In genomic region chr11:98796515-98797216, GRCm38 (mm10) we compare ENCODE assay signal across 8 mouse cellular contexts. TPM values are rescaled to one million over a fixed set of nuclear protein-coding genes. Genes with fewer than 3 reads are reported as not detected.
DNase-seq lines count a peak whose midpoint lies in the region; ATAC-seq and TF ChIP-seq lines count a peak whose summit lies in the region.

No protein-coding gene starts in this region.

- peak overlapping the region; percentile 81 for H3K4me2 ChIP-seq in heart, embryonic 16.5 days (ENCODE audit: low read depth, low read length)
- H3K4me2 ChIP-seq in liver, postnatal 0 days (ENCODE audit: low read depth, low read length) = peak overlapping the region; percentile 96
- peak overlapping the region; percentile 94 for H3K4me2 ChIP-seq in neural tube, embryonic 15.5 days

- 1% methylated on average over 23 of the region's 23 CpGs for WGBS in heart, embryonic 16.5 days
- 3% methylated on average over 23 of the region's 23 CpGs for WGBS in liver, postnatal 0 days (ENCODE audit: insufficient replicate concordance)
- WGBS in neural tube, embryonic 15.5 days = 3% methylated on average over 23 of the region's 23 CpGs

- peaks cover 41% of the 10 kb centered on the region for H3K4me1 ChIP-seq in E14TG2a.4 (replicated peaks; ENCODE audit: low read depth, low read length)
- H3K4me1 ChIP-seq in heart, embryonic 16.5 days (ENCODE audit: control insufficient read depth, insufficient read depth, low read length) = peaks cover 22% of the 10 kb centered on the region
- peaks cover 24% of the 10 kb centered on the region for H3K4me1 ChIP-seq in liver, postnatal 0 days (ENCODE audit: insufficient read depth)
- peaks cover 45% of the 10 kb centered on the region for H3K4me1 ChIP-seq in neural tube, embryonic 15.5 days

- H3K36me3 ChIP-seq in E14TG2a.4 (ENCODE audit: insufficient read depth, low read length) = peaks cover 41% of the 10 kb centered on the region
- peaks cover 24% of the 10 kb centered on the region for H3K36me3 ChIP-seq in heart, embryonic 16.5 days (ENCODE audit: control insufficient read depth, insufficient read depth)
- H3K36me3 ChIP-seq in liver, postnatal 0 days (replicated peaks; ENCODE audit: insufficient read depth, low read length) = peaks cover 23% of the 10 kb centered on the region
- H3K36me3 ChIP-seq in neural tube, embryonic 15.5 days = peaks cover 25% of the 10 kb centered on the region

- H3K9ac ChIP-seq in heart, embryonic 16.5 days (ENCODE audit: low read length) = peak overlapping the region; percentile 100
- peak overlapping the region; percentile 99 for H3K9ac ChIP-seq in liver, postnatal 0 days (replicated peaks)
- peak overlapping the region; percentile 90 for H3K9ac ChIP-seq in neural tube, embryonic 15.5 days (replicated peaks)

- peaks cover 31% of the 10 kb centered on the region for H3K9me3 ChIP-seq in E14TG2a.4 (ENCODE audit: low read length)
- no peaks in the 10 kb centered on the region for H3K9me3 ChIP-seq in heart, embryonic 16.5 days (replicated peaks; ENCODE audit: control insufficient read depth, low read length)
- H3K9me3 ChIP-seq in liver, postnatal 0 days (ENCODE audit: low read length) = no peaks in the 10 kb centered on the region
- no peaks in the 10 kb centered on the region for H3K9me3 ChIP-seq in neural tube, embryonic 15.5 days (replicated peaks)

- ATAC-seq in erythroid progenitor cell, adult 5-6 weeks (replicated peaks; ENCODE audit: low FRiP score, poor library complexity, severe bottlenecking) = peak; percentile 9; the same call in 1 of the 2 replicates
- peak; percentile 12; the same call in 1 of the 2 replicates for ATAC-seq in heart, embryonic 16.5 days (replicated peaks; ENCODE audit: extremely low read depth, insufficient read depth, low FRiP score)
- ATAC-seq in liver, postnatal 0 days = 0 out of 2 replicates have a peak, but pooled peaks have one; percentile 5
- peak; percentile 63 for ATAC-seq in neural tube, embryonic 15.5 days (ENCODE audit: low FRiP score)

- peaks cover 21% of the 10 kb centered on the region for H3K27me3 ChIP-seq in E14TG2a.4 (ENCODE audit: insufficient read depth, low read length)
- H3K27me3 ChIP-seq in heart, embryonic 16.5 days (ENCODE audit: control insufficient read depth, insufficient read depth, low read length) = no peaks in the 10 kb centered on the region
- no peaks in the 10 kb centered on the region for H3K27me3 ChIP-seq in liver, postnatal 0 days (ENCODE audit: insufficient read depth, low read length)
- H3K27me3 ChIP-seq in neural tube, embryonic 15.5 days (replicated peaks) = no peaks in the 10 kb centered on the region

- DNase-seq in adrenal gland, postnatal 25 days = peak; percentile 75
- peak; percentile 75 for DNase-seq in kidney, postnatal 14 days
- peak; percentile 75 for DNase-seq in liver, postnatal 0 days
- peak; percentile 36 to 48 for DNase-seq in urinary bladder, postnatal 36 days (ENCODE audit: low spot score in 2 of 2)

- no peak for TF ChIP-seq EP300 in liver, postnatal 0 days (IDR thresholded peaks at IDR 0.05; ENCODE audit: low read depth)

- no peak for TF ChIP-seq CTCF in E14TG2a.4 (conservative IDR thresholded peaks at IDR 0.05; ENCODE audit: low read length)
- no peak for TF ChIP-seq CTCF in liver, postnatal 0 days (IDR thresholded peaks at IDR 0.05; ENCODE audit: low read depth)

- peak overlapping the region; percentile 91 for H3K4me3 ChIP-seq in E14TG2a.4 (replicated peaks; ENCODE audit: low read length)
- peak overlapping the region; percentile 100 for H3K4me3 ChIP-seq in heart, embryonic 16.5 days (ENCODE audit: low read length)
- H3K4me3 ChIP-seq in liver, postnatal 0 days (ENCODE audit: low read depth, low read length) = peak overlapping the region; percentile 99
- H3K4me3 ChIP-seq in neural tube, embryonic 15.5 days (replicated peaks) = peak overlapping the region; percentile 71

- peak overlapping the region; percentile 100 for H3K27ac ChIP-seq in heart, embryonic 16.5 days (ENCODE audit: low read length)
- H3K27ac ChIP-seq in liver, postnatal 0 days (ENCODE audit: low read depth) = peak overlapping the region; percentile 99
- H3K27ac ChIP-seq in neural tube, embryonic 15.5 days (replicated peaks) = peak overlapping the region; percentile 100

RNA-seq across cellular contexts. Expression of gene Msl1, which starts 1.4 kb away (rescaled TPM):
- 109 and 113 TPM in 2 replicates for total RNA-seq in adrenal gland, postnatal 25 days (2021)
- total RNA-seq in erythroid progenitor cell, adult 5-6 weeks (2015; ENCODE audit: low replicate concordance) = 43.6 and 44.7 TPM in 2 replicates
- 29.5 and 35.5 TPM in 2 replicates for total RNA-seq in erythroid progenitor cell, adult 5-6 weeks (2017; ENCODE audit: low replicate concordance)
- polyA plus RNA-seq in heart, embryonic 16.5 days (2015; fragmentation: Nextera tagmentation; extraction: Ambion mirVana) = 15.2 and 15.5 TPM in 2 replicates
- 5.4 and 6.5 TPM in 2 replicates for polyA plus RNA-seq in liver, postnatal 0 days (2015; fragmentation: Nextera tagmentation; extraction: Ambion mirVana)
- 27.5 and 30.1 TPM in 2 replicates for polyA plus RNA-seq in neural tube, embryonic 15.5 days (2015; fragmentation: Nextera tagmentation; extraction: Ambion mirVana)

RNA-seq across cellular contexts. Expression of gene Casc3, which starts 8.0 kb away (rescaled TPM):
- total RNA-seq in adrenal gland, postnatal 25 days (2021) = 37.2 and 41.5 TPM in 2 replicates
- 41.8 and 60.4 TPM in 2 replicates for total RNA-seq in erythroid progenitor cell, adult 5-6 weeks (2015; ENCODE audit: low replicate concordance)
- 59.2 and 92.7 TPM in 2 replicates for total RNA-seq in erythroid progenitor cell, adult 5-6 weeks (2017; ENCODE audit: low replicate concordance)
- polyA plus RNA-seq in heart, embryonic 16.5 days (2015; fragmentation: Nextera tagmentation; extraction: Ambion mirVana) = 23.4 and 24.0 TPM in 2 replicates
- polyA plus RNA-seq in liver, postnatal 0 days (2015; fragmentation: Nextera tagmentation; extraction: Ambion mirVana) = 6.7 and 7.0 TPM in 2 replicates
- 44.3 and 46.8 TPM in 2 replicates for polyA plus RNA-seq in neural tube, embryonic 15.5 days (2015; fragmentation: Nextera tagmentation; extraction: Ambion mirVana)

RNA-seq across cellular contexts. Expression of gene Nr1d1, which starts 21.5 kb away (rescaled TPM):
- 234 and 238 TPM in 2 replicates for total RNA-seq in adrenal gland, postnatal 25 days (2021)
- not detected in 2 replicates for total RNA-seq in erythroid progenitor cell, adult 5-6 weeks (2015; ENCODE audit: low replicate concordance)
- not detected in 2 replicates for total RNA-seq in erythroid progenitor cell, adult 5-6 weeks (2017; ENCODE audit: low replicate concordance)
- 7.0 and 8.2 TPM in 2 replicates for polyA plus RNA-seq in heart, embryonic 16.5 days (2015; fragmentation: Nextera tagmentation; extraction: Ambion mirVana)
- 2.0 and 4.2 TPM in 2 replicates for polyA plus RNA-seq in liver, postnatal 0 days (2015; fragmentation: Nextera tagmentation; extraction: Ambion mirVana)
- polyA plus RNA-seq in neural tube, embryonic 15.5 days (2015; fragmentation: Nextera tagmentation; extraction: Ambion mirVana) = 3.8 and 4.0 TPM in 2 replicates

RNA-seq across cellular contexts. Expression of gene Rapgefl1, which starts 39.9 kb away (rescaled TPM):
- total RNA-seq in adrenal gland, postnatal 25 days (2021) = 0.52 and 0.70 TPM in 2 replicates
- 6.7 TPM in 1 of 2 replicates, not detected in the other for total RNA-seq in erythroid progenitor cell, adult 5-6 weeks (2015; ENCODE audit: low replicate concordance)
- 1.5 TPM in 1 of 2 replicates, not detected in the other for total RNA-seq in erythroid progenitor cell, adult 5-6 weeks (2017; ENCODE audit: low replicate concordance)
- 1.0 and 1.1 TPM in 2 replicates for polyA plus RNA-seq in heart, embryonic 16.5 days (2015; fragmentation: Nextera tagmentation; extraction: Ambion mirVana)
- polyA plus RNA-seq in liver, postnatal 0 days (2015; fragmentation: Nextera tagmentation; extraction: Ambion mirVana) = 0.11 and 0.21 TPM in 2 replicates
- 12.5 and 13.7 TPM in 2 replicates for polyA plus RNA-seq in neural tube, embryonic 15.5 days (2015; fragmentation: Nextera tagmentation; extraction: Ambion mirVana)

RNA-seq across cellular contexts. Expression of gene Thra, which starts 56.2 kb away (rescaled TPM):
- 82.5 and 89.4 TPM in 2 replicates for total RNA-seq in adrenal gland, postnatal 25 days (2021)
- total RNA-seq in erythroid progenitor cell, adult 5-6 weeks (2015; ENCODE audit: low replicate concordance) = 8.6 and 13.8 TPM in 2 replicates
- 3.3 and 8.0 TPM in 2 replicates for total RNA-seq in erythroid progenitor cell, adult 5-6 weeks (2017; ENCODE audit: low replicate concordance)
- polyA plus RNA-seq in heart, embryonic 16.5 days (2015; fragmentation: Nextera tagmentation; extraction: Ambion mirVana) = 37.5 and 40.2 TPM in 2 replicates
- polyA plus RNA-seq in liver, postnatal 0 days (2015; fragmentation: Nextera tagmentation; extraction: Ambion mirVana) = 5.1 and 6.1 TPM in 2 replicates
- polyA plus RNA-seq in neural tube, embryonic 15.5 days (2015; fragmentation: Nextera tagmentation; extraction: Ambion mirVana) = 104 and 125 TPM in 2 replicates

Comparison
In these comparisons a context has a peak if more than half of its experiments do, and no peak if none do; other contexts are left out.
1. Peak in every context shown above with its lines: DNase-seq, ATAC-seq, H3K4me3 ChIP-seq and H3K27ac ChIP-seq.
2. ATAC-seq: peak in every context shown above with its lines; median percentile 63 in neural tube, embryonic 15.5 days; 12 in heart, embryonic 16.5 days; 9 in erythroid progenitor cell, adult 5-6 weeks; 5 in liver, postnatal 0 days.